Mouse (Mus musculus): ENCODE results near the gene Sik1. TPM values are rescaled to one million over a fixed set of nuclear protein-coding genes. Genes with fewer than 3 reads are reported as not detected.

The Sik1 gene
- polyA plus RNA-seq, 1 experiment from 2014 or later: 16.2 TPM

DNA sequence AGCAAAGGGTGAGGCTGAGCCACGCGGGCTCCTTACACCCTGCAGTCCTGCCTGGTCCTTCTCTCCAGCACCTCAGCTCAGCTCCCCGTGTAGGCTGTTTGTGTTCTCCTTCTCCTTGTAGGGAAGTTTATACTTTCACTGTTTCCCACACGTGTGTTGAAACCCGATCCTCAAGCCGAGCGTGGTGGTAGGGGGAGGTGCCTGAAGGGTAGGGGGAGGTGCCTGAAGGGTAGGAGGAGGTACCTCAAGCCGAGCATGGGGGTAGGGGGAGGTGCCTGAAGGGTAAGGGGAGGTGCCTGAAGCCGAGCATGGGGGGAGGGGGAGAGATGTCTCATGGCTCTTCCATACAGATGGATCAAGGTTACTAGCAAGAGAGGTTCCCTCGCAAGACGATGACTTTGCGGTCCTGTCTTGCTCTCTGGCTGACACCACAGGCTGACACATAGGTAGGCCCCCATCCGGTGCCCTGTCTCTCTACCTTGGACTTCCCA is 15.4 kb upstream of the Sik1 start:
- ATAC-seq: no peak
- WGBS: 28% methylated on average over 12 of the region's 13 CpGs
- H3K4me1 ChIP-seq (ENCODE audit: control insufficient read depth, insufficient read depth, low read depth, low read length): no peaks in the 10 kb centered on the region; the same call in 1 of the 2 replicates

DNA sequence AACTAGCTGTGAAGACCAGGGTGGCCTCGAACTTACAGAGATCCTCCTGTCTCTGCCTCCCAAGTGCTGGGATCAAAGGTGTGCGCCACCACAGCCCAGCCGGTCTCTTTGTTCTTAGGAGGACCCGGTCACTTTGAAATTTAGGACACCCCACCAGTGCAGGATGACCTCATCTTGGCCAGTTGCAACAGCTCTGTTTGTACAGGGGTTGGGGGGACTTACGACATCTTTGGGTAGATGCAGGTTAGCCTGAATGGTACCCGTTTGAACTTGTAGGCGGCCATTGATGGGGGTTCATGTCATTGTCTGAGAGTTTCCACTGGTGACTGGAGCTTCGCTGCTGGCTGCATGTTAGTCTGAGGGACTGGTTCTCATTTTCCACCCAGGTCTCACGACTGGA is 14.8 kb upstream of the Sik1 start:
- Histone ChIP-seq H3K4me3 (ENCODE audit: low read length) (no peak overlapping the region), H3K27ac (ENCODE audit: low read depth, low read length) (no peak overlapping the region), H3K9ac (ENCODE audit: low read depth, low read length) (no peak overlapping the region), H3K27me3 (replicated peaks; ENCODE audit: control insufficient read depth, insufficient read depth, low read length) (no peaks in the 10 kb centered on the region), H3K9me3 (ENCODE audit: control insufficient read depth, low read length) (no peaks in the 10 kb centered on the region), H3K4me1 (ENCODE audit: control insufficient read depth, insufficient read depth, low read depth, low read length) (no peaks in the 10 kb centered on the region; the same call in 1 of the 2 replicates), H3K36me3 (ENCODE audit: control insufficient read depth, insufficient read depth, low read length) (no peaks in the 10 kb centered on the region), H3K4me2 (ENCODE audit: low read length) (no peak overlapping the region)
- no peak for ATAC-seq
- 82% methylated on average over 9 of the region's 9 CpGs for WGBS

More for the DNA sequence above, 15.4 kb upstream of the Sik1 start:
- no peaks in the 10 kb centered on the region for H3K27me3 ChIP-seq (replicated peaks; ENCODE audit: control insufficient read depth, insufficient read depth, low read length)
- H3K4me3 ChIP-seq (ENCODE audit: low read length): no peak overlapping the region
- no peak overlapping the region for H3K9ac ChIP-seq (ENCODE audit: low read depth, low read length)
- no peaks in the 10 kb centered on the region for H3K9me3 ChIP-seq (ENCODE audit: control insufficient read depth, low read length)
- no peaks in the 10 kb centered on the region for H3K36me3 ChIP-seq (ENCODE audit: control insufficient read depth, insufficient read depth, low read length)
- no peak overlapping the region for H3K4me2 ChIP-seq (ENCODE audit: low read length)
- no peak overlapping the region for H3K27ac ChIP-seq (ENCODE audit: low read depth, low read length)

DNA sequence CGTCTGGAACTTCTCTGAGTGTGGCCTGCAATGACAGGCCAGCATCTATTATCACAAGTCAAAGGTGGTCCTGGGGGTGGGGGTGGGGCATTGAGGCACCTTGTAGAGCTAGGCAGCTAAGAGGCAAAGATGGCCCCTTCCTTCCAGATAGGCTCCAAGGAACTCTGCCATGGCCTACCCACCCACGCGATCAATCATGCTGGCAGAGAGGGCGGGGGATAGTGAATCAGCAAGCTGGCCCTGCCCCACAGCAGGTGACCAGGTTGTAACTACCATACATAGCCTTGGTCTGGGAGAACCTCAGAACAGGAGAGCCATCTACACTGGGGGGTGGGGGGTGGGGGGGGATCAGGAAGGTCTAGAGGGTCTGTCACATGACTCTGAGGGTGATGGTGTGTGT is 12.5 kb upstream of the Sik1 start:
- no peaks in the 10 kb centered on the region for H3K27me3 ChIP-seq (replicated peaks; ENCODE audit: control insufficient read depth, insufficient read depth, low read length)
- WGBS: 91% methylated on average over 4 of the region's 4 CpGs
- no peaks in the 10 kb centered on the region for H3K36me3 ChIP-seq (ENCODE audit: control insufficient read depth, insufficient read depth, low read length)
- no peak for ATAC-seq
- H3K4me3 ChIP-seq (ENCODE audit: low read length): no peak overlapping the region
- H3K9me3 ChIP-seq (ENCODE audit: control insufficient read depth, low read length): no peaks in the 10 kb centered on the region
- no peak overlapping the region for H3K4me2 ChIP-seq (ENCODE audit: low read length)
- H3K9ac ChIP-seq (ENCODE audit: low read depth, low read length): no peak overlapping the region
- H3K4me1 ChIP-seq (ENCODE audit: control insufficient read depth, insufficient read depth, low read depth, low read length): no peaks in the 10 kb centered on the region; the same call in 1 of the 2 replicates
- no peak overlapping the region for H3K27ac ChIP-seq (ENCODE audit: low read depth, low read length)

DNA sequence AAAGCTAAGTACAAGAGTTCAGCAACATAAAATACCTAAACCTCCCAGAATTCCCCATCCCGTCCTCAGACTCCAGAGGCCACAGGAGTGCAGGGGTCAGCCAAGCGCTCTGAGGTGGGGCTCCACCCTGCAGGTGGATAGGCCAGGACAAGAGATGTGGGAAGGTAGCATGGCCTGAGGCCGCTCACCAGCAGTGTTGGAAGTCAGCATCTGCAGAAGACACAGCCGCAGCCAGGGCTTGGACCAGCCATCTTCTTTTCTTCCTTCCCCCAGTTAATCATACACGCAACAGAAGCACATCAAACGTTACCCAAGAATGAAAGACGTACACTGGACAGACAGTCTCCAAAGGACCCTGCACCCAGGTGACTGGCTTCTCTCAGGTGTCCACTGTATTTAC is 11.5 kb upstream of the Sik1 start:
- Histone ChIP-seq H3K9ac (ENCODE audit: low read depth, low read length) (no peak overlapping the region), H3K36me3 (ENCODE audit: control insufficient read depth, insufficient read depth, low read length) (no peaks in the 10 kb centered on the region), H3K27ac (ENCODE audit: low read depth, low read length) (no peak overlapping the region), H3K4me1 (ENCODE audit: control insufficient read depth, insufficient read depth, low read depth, low read length) (no peaks in the 10 kb centered on the region; the same call in 1 of the 2 replicates), H3K27me3 (replicated peaks; ENCODE audit: control insufficient read depth, insufficient read depth, low read length) (no peaks in the 10 kb centered on the region), H3K4me2 (ENCODE audit: low read length) (no peak overlapping the region), H3K4me3 (ENCODE audit: low read length) (no peak overlapping the region), H3K9me3 (ENCODE audit: control insufficient read depth, low read length) (no peaks in the 10 kb centered on the region)
- WGBS: 92% methylated on average over 7 of the region's 7 CpGs
- no peak for ATAC-seq

DNA sequence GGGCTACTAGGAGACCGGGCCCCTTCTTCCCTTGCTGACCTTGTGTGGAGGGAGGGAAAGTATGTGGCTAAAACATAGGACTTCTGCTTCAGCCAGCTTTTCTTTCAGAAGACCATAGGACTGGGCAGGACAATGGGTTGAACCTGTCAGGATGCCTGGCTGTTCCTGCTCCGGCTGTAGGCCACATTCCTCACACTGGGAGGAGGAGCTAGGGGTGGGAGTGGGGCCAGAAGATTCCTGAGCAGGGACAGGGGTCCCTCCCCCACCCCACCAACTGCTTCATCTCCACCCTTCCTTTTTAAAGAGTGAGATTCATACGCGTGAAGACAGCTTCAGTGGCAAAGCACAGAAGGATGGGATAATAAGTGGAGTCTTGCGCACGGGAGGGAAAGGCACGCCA is 10.0 kb upstream of the Sik1 start:
- Histone ChIP-seq H3K4me3 (ENCODE audit: low read length) (no peak overlapping the region), H3K9me3 (ENCODE audit: control insufficient read depth, low read length) (no peaks in the 10 kb centered on the region), H3K36me3 (ENCODE audit: control insufficient read depth, insufficient read depth, low read length) (no peaks in the 10 kb centered on the region), H3K4me1 (ENCODE audit: control insufficient read depth, insufficient read depth, low read depth, low read length) (no peaks in the 10 kb centered on the region; the same call in 1 of the 2 replicates), H3K27me3 (replicated peaks; ENCODE audit: control insufficient read depth, insufficient read depth, low read length) (no peaks in the 10 kb centered on the region), H3K27ac (ENCODE audit: low read depth, low read length) (no peak overlapping the region), H3K4me2 (ENCODE audit: low read length) (no peak overlapping the region), H3K9ac (ENCODE audit: low read depth, low read length) (no peak overlapping the region)
- ATAC-seq: no peak
- WGBS: 74% methylated on average over 7 of the region's 7 CpGs

DNA sequence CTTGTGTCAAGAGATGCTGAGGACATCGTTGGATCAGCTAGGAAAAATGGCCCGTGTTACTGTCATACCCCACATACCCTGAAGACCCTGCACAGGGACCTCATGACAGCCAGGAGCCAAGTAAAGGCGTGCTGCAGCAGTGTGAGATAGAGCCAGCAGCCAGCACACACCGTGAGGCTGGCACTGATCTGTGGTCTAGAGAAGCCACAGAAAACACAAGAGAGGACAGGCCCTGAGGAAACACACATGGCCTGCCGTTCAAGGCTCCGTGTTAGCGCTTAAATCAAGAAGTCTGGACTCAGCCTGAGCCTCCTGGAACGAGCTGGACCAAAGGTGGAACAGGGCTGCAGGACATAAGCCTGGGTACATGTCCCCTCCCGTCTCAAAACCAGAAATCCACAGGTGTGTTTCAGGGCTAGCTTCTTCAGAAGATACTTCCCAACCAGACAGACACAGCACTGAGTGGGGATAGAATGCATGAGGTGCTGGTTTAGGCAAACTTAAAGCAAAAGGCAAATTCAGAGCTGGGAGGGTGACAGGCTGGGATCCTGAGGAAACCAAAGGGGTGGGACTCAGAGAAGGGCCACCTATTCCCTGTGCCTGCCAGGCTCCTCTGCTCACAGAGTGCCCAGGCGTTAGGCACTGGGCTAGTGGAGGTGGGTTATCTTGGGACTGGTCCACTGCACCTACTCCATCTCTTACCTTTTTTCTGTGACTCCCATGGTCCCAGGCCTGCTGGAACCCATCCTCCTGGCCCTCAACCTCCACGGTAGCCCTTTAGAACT is 9.3 kb upstream of the Sik1 start:
- no peaks in the 10 kb centered on the region for H3K27me3 ChIP-seq (replicated peaks; ENCODE audit: control insufficient read depth, insufficient read depth, low read length)
- no peak overlapping the region for H3K4me2 ChIP-seq (ENCODE audit: low read length)
- no peaks in the 10 kb centered on the region; the same call in 1 of the 2 replicates for H3K4me1 ChIP-seq (ENCODE audit: control insufficient read depth, insufficient read depth, low read depth, low read length)
- H3K4me3 ChIP-seq (ENCODE audit: low read length): no peak overlapping the region
- H3K27ac ChIP-seq (ENCODE audit: low read depth, low read length): no peak overlapping the region
- no peak overlapping the region for H3K9ac ChIP-seq (ENCODE audit: low read depth, low read length)
- WGBS: 76% methylated on average over 11 of the region's 11 CpGs
- ATAC-seq: no peak
- H3K9me3 ChIP-seq (ENCODE audit: control insufficient read depth, low read length): no peaks in the 10 kb centered on the region
- H3K36me3 ChIP-seq (ENCODE audit: control insufficient read depth, insufficient read depth, low read length): no peaks in the 10 kb centered on the region

DNA sequence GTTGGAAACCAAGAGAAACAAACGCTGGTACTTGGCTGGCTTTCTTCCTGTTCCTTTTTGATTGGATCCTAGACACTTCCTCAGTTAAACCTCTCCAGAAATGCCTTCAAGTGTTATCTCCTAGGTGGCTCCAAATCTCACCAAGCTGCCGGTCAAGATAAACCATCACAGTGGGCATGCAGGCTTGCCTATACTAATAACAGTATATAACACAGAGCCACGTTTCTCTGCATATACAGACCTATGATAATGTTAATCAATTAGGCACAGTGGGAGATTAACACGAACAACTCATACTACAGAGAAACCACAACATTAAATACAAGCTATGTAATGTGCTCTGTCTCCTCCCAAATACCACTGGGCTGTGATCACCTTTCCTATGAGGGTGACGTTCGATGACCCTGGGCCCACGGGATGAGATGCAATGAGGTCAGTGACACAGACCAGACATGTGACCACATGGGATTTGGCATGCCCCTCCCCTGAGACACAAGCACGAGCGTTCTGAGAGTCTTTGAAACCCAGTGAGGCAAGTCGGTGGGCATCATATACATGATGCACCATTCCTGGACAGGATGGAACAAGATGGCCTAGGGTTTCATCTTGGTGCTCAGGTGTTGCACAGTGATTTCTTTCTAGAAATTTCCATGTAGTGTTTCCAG is 7.7 kb upstream of the Sik1 start:
- no peak overlapping the region for H3K9ac ChIP-seq (ENCODE audit: low read depth, low read length)
- H3K4me2 ChIP-seq (ENCODE audit: low read length): no peak overlapping the region
- no peaks in the 10 kb centered on the region for H3K36me3 ChIP-seq (ENCODE audit: control insufficient read depth, insufficient read depth, low read length)
- no peaks in the 10 kb centered on the region for H3K9me3 ChIP-seq (ENCODE audit: control insufficient read depth, low read length)
- ATAC-seq: no peak
- WGBS: 81% methylated on average over 10 of the region's 10 CpGs
- H3K4me3 ChIP-seq (ENCODE audit: low read length): no peak overlapping the region
- H3K4me1 ChIP-seq (ENCODE audit: control insufficient read depth, insufficient read depth, low read depth, low read length): no peaks in the 10 kb centered on the region; the same call in 1 of the 2 replicates
- no peaks in the 10 kb centered on the region for H3K27me3 ChIP-seq (replicated peaks; ENCODE audit: control insufficient read depth, insufficient read depth, low read length)
- H3K27ac ChIP-seq (ENCODE audit: low read depth, low read length): no peak overlapping the region

DNA sequence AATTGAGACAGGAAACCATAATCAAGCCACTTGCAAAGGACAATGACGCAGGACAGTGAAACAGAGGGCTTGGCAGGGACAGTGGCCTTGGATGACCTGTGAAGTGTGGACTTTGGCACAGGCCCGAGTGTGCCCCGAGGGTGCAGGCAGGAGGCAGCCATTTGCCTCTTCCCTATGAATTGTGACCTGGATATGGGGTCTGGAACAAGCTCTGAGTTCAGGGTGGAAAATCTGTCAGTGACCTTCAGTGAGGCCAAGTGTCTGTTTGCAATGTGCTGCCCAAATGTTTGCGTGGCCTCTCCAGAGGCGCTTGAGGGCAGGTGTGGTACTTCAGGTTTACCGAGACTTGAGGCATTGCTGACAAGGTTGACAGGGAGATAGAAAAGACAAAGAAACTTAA is 6.5 kb upstream of the Sik1 start:
- Histone ChIP-seq H3K4me2 (ENCODE audit: low read length) (no peak overlapping the region), H3K27me3 (replicated peaks; ENCODE audit: control insufficient read depth, insufficient read depth, low read length) (no peaks in the 10 kb centered on the region), H3K9me3 (ENCODE audit: control insufficient read depth, low read length) (no peaks in the 10 kb centered on the region), H3K4me3 (ENCODE audit: low read length) (no peak overlapping the region), H3K4me1 (ENCODE audit: control insufficient read depth, insufficient read depth, low read depth, low read length) (no peaks in the 10 kb centered on the region; the same call in 1 of the 2 replicates), H3K36me3 (ENCODE audit: control insufficient read depth, insufficient read depth, low read length) (no peaks in the 10 kb centered on the region), H3K9ac (ENCODE audit: low read depth, low read length) (no peak overlapping the region), H3K27ac (ENCODE audit: low read depth, low read length) (no peak overlapping the region)
- no peak for ATAC-seq
- 85% methylated on average over 6 of the region's 6 CpGs for WGBS

DNA sequence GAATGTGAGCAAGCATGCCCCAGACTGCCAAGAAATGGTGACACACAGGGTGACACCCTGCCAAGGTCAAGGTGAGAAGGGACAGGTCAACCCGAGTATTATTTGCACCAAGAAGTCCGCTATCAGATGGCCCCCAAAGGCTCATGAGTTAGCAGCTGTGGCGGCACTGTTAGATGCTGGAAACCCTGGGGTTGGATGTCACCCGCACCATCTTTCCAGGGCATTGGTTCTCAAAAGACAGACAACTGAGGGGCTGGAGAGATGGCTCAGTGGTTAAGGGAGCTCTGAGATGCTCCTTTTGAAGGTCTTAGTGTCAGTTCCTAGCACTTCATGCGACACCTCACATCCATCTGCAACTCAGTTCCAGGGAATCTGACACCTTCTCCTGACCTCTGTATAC is 6.1 kb upstream of the Sik1 start:
- H3K4me1 ChIP-seq (ENCODE audit: control insufficient read depth, insufficient read depth, low read depth, low read length): peaks cover under 1% of the 10 kb centered on the region
- no peaks in the 10 kb centered on the region for H3K9me3 ChIP-seq (ENCODE audit: control insufficient read depth, low read length)
- no peaks in the 10 kb centered on the region for H3K36me3 ChIP-seq (ENCODE audit: control insufficient read depth, insufficient read depth, low read length)
- no peaks in the 10 kb centered on the region for H3K27me3 ChIP-seq (replicated peaks; ENCODE audit: control insufficient read depth, insufficient read depth, low read length)
- no peak for ATAC-seq
- H3K9ac ChIP-seq (ENCODE audit: low read depth, low read length): no peak overlapping the region
- no peak overlapping the region for H3K4me2 ChIP-seq (ENCODE audit: low read length)
- no peak overlapping the region for H3K4me3 ChIP-seq (ENCODE audit: low read length)
- WGBS: 89% methylated on average over 5 of the region's 5 CpGs
- no peak overlapping the region for H3K27ac ChIP-seq (ENCODE audit: low read depth, low read length)

Measured in hindbrain, embryonic 16.5 days (tissue).